Mouse (Mus musculus): ENCODE results near the gene Krtap5-1.
"Not testable (repeated sequence)": the region's sequence is repeated elsewhere in the genome, so short reads cannot be mapped to it uniquely, and the experiment has no call there.

Krtap5-1 gene

GRCm38 (mm10) chr7:142297018-142297417, at the start of gene Krtap5-1:
TSS of gene Krtap5-1 (minus strand) at chr7:142297118.
- not testable (repeated sequence) for DNase-seq (ENCODE audit: low spot score in 2 of 2)

GRCm38 (mm10) chr7:142342247-142342640, 45.3 kb upstream of the Krtap5-1 start:
- no peak for DNase-seq (ENCODE audit: low spot score in 2 of 2)

- no peak for DNase-seq (ENCODE audit: low spot score in 2 of 2)
Measured at GRCm38 (mm10) chr7:142341564-142342246, 44.8 kb upstream of the Krtap5-1 start.

GRCm38 (mm10) chr7:142340269-142340970, 43.5 kb upstream of the Krtap5-1 start:
- no peak for DNase-seq (ENCODE audit: low spot score in 2 of 2)

- DNase-seq (ENCODE audit: low spot score in 2 of 2) = no peak
Measured at GRCm38 (mm10) chr7:142335151-142335550, 38.2 kb upstream of the Krtap5-1 start.

- peak; percentile 77 to 80 for DNase-seq (ENCODE audit: low spot score in 2 of 2)
Measured at GRCm38 (mm10) chr7:142334246-142334645, 37.3 kb upstream of the Krtap5-1 start.

- DNase-seq (ENCODE audit: low spot score in 2 of 2) = not testable (repeated sequence)
Measured at GRCm38 (mm10) chr7:142332741-142333140, 35.8 kb upstream of the Krtap5-1 start.

- no peak for DNase-seq (ENCODE audit: low spot score in 2 of 2)
Measured at GRCm38 (mm10) chr7:142331281-142331680, 34.4 kb upstream of the Krtap5-1 start.

- DNase-seq (ENCODE audit: low spot score in 2 of 2) = no peak
Measured at GRCm38 (mm10) chr7:142330271-142330724, 33.4 kb upstream of the Krtap5-1 start.

GRCm38 (mm10) chr7:142328507-142328906, 31.6 kb upstream of the Krtap5-1 start:
- DNase-seq (ENCODE audit: low spot score in 2 of 2) = no peak

GRCm38 (mm10) chr7:142326714-142327445, 30.0 kb upstream of the Krtap5-1 start:
- no peak for DNase-seq (ENCODE audit: low spot score in 2 of 2)

GRCm38 (mm10) chr7:142323396-142324117, 26.6 kb upstream of the Krtap5-1 start:
- DNase-seq (ENCODE audit: low spot score in 2 of 2) = no peak

- no peak for DNase-seq (ENCODE audit: low spot score in 2 of 2)
Measured at GRCm38 (mm10) chr7:142322641-142323040, 25.7 kb upstream of the Krtap5-1 start.

GRCm38 (mm10) chr7:142321637-142322306, 24.9 kb upstream of the Krtap5-1 start:
- DNase-seq (ENCODE audit: low spot score in 2 of 2) = not testable (repeated sequence)

GRCm38 (mm10) chr7:142320906-142321305, 24.0 kb upstream of the Krtap5-1 start:
- DNase-seq (ENCODE audit: low spot score in 2 of 2) = no peak

- DNase-seq (ENCODE audit: low spot score in 2 of 2) = no peak
Measured at GRCm38 (mm10) chr7:142319124-142319523, 22.2 kb upstream of the Krtap5-1 start.

- no peak for DNase-seq (ENCODE audit: low spot score in 2 of 2)
Measured at GRCm38 (mm10) chr7:142317216-142317615, 20.3 kb upstream of the Krtap5-1 start.

GRCm38 (mm10) chr7:142316558-142316957, 19.6 kb upstream of the Krtap5-1 start:
- no peak for DNase-seq (ENCODE audit: low spot score in 2 of 2)

GRCm38 (mm10) chr7:142314600-142315285, 17.8 kb upstream of the Krtap5-1 start:
- no peak for DNase-seq (ENCODE audit: low spot score in 2 of 2)

GRCm38 (mm10) chr7:142303929-142304328, 7.0 kb upstream of the Krtap5-1 start:
- not testable (repeated sequence) for DNase-seq (ENCODE audit: low spot score in 2 of 2)

GRCm38 (mm10) chr7:142303249-142303648, 6.3 kb upstream of the Krtap5-1 start, which contains the start of gene Krtap5-4:
TSS of gene Krtap5-4 (plus strand) at chr7:142303549.
- no peak for DNase-seq (ENCODE audit: low spot score in 2 of 2)

Measured in right cerebral cortex, postnatal 36 days (tissue).